Mouse (Mus musculus): Measurements from ENCODE around the gene 4931414P19Rik. TPM values are rescaled to one million over a fixed set of nuclear protein-coding genes. Genes with fewer than 3 reads are reported as not detected.
A peak's percentile ranks its signal among the peaks of the same experiment; 100 is the strongest.

The 4931414P19Rik gene
- polyA plus RNA-seq, 1 experiment from 2014 or later: 7.1 TPM

DNA sequence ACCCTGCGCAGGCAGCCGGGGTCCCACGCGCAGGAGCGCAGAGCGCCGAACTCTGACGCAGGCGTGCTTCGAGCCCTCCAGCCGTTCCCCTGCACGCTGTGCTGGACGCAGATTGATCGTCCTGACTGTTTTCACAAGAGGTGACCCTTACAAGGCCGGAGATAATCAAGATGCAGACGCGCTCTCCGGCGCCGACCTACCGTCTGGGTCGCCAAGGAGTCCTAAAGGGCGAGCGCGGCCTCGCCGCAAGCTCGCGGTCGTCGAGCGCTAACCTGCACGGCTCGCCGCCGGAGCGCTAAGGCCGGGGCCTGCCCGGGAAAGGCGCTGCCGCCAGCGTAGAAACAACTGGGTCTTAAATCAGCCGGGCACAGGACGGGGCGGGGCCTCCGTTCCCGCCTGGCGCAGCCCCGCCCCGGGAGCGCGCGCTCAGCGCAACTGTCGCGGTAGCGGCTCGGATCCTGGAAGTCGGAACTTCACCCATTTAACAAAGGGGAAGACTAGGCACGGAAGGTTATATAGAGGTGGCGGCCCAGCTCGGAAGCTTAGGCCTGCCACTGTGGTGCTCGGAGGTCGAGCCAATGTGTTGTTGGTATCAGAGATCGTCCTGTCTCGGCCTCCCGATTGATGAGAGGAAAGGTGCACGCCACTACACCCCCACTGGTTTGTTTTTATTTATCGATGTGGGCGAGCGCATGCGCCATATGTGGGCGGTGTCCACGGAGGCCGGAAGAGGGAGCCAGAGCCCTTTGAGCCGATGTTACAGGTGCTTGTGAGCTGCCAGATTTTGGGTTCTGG is 51.6 kb downstream of the 4931414P19Rik start, which contains the start of gene Haus4:
Gene Haus4 (minus strand): TSS at position 642 of the 795 bp plus-strand sequence.
- Histone ChIP-seq H3K9me3 (ENCODE audit: control insufficient read depth, low read length) (no peaks in the 10 kb centered on the region), H3K9ac (ENCODE audit: low read length) (peak within 1 kb of the TSS; percentile 88), H3K4me1 (ENCODE audit: control insufficient read depth in 2 of 2, insufficient read depth in 2 of 2, low read length in 2 of 2) (peaks cover 2 to 5% of the 10 kb centered on the region in 2 experiments; a peak in 3 of 4 replicates), H3K27me3 (ENCODE audit: control insufficient read depth, insufficient read depth, low read length) (no peaks in the 10 kb centered on the region), H3K4me2 (ENCODE audit: low read length) (peak within 1 kb of the TSS; percentile 96), H3K4me3 (ENCODE audit: control insufficient read depth in 1 of 2, insufficient read depth in 1 of 2, low read depth in 1 of 2, low read length in 2 of 2) (peak within 1 kb of the TSS; percentile 65 to 87), H3K36me3 (ENCODE audit: control insufficient read depth, insufficient read depth, low read length) (peaks cover 29% of the 10 kb centered on the region), H3K27ac (replicated peaks in 1 of 2; ENCODE audit: control insufficient read depth in 1 of 2, insufficient read depth in 1 of 2, low read depth in 2 of 2, low read length in 2 of 2) (peak within 1 kb of the TSS; percentile 95 to 97)
- under 1% methylated on average over 76 of the region's 76 CpGs for WGBS
- ATAC-seq (ENCODE audit: insufficient number of reproducible peaks, insufficient read depth, low FRiP score, low read depth): peak; percentile 92

GRCm38 (mm10) chr14:54553454-54553974 is 52.3 kb downstream of the 4931414P19Rik start:
- no peak for ATAC-seq (ENCODE audit: insufficient number of reproducible peaks, insufficient read depth, low FRiP score, low read depth)
- Histone ChIP-seq H3K9me3 (ENCODE audit: control insufficient read depth, low read length) (no peaks in the 10 kb centered on the region), H3K4me1 (ENCODE audit: control insufficient read depth in 2 of 2, insufficient read depth in 2 of 2, low read length in 2 of 2) (peaks cover 2 to 5% of the 10 kb centered on the region in 2 experiments; a peak in 3 of 4 replicates), H3K27ac (replicated peaks in 1 of 2; ENCODE audit: control insufficient read depth in 1 of 2, insufficient read depth in 1 of 2, low read depth in 2 of 2, low read length in 2 of 2) (peak overlapping the region; percentile 95 to 97), H3K4me2 (ENCODE audit: low read length) (peak overlapping the region; percentile 96), H3K27me3 (ENCODE audit: control insufficient read depth, insufficient read depth, low read length) (no peaks in the 10 kb centered on the region), H3K36me3 (ENCODE audit: control insufficient read depth, insufficient read depth, low read length) (peaks cover 36% of the 10 kb centered on the region), H3K4me3 (ENCODE audit: control insufficient read depth in 1 of 2, insufficient read depth in 1 of 2, low read depth in 1 of 2, low read length in 2 of 2) (peak overlapping the region; percentile 65 to 87), H3K9ac (ENCODE audit: low read length) (peak overlapping the region; percentile 88)
- 7% methylated on average over 21 of the region's 21 CpGs for WGBS

DNA sequence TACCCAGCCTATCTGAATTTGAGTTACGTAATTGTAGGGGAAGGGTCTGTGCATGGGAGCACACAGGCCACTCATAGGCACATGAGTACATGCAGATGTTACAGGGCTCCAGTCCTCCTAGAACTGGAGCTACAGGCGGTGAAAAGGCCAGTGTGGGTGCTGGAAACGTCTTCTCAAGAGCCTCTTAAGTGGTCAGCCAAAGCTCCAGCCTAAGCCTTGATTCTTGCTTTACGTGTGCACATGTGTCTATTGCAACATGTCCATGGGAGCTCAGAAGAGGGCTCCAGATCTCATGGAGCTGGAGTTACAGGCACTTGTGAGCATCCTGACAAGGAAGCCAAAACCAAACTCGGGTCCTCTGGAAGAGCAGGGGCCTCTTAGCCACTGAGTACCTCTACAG is 61.1 kb downstream of the 4931414P19Rik start:
- no peaks in the 10 kb centered on the region for H3K9me3 ChIP-seq (ENCODE audit: control insufficient read depth, low read length)
- H3K27me3 ChIP-seq (ENCODE audit: control insufficient read depth, insufficient read depth, low read length): no peaks in the 10 kb centered on the region
- H3K4me2 ChIP-seq (ENCODE audit: low read length): no peak overlapping the region
- no peak for ATAC-seq (ENCODE audit: insufficient number of reproducible peaks, insufficient read depth, low FRiP score, low read depth)
- peaks cover 86% of the 10 kb centered on the region for H3K36me3 ChIP-seq (ENCODE audit: control insufficient read depth, insufficient read depth, low read length)
- WGBS: 72% methylated on average over 5 of the region's 5 CpGs
- no peak overlapping the region for H3K4me3 ChIP-seq (ENCODE audit: control insufficient read depth in 1 of 2, insufficient read depth in 1 of 2, low read depth in 1 of 2, low read length in 2 of 2)
- no peak overlapping the region for H3K9ac ChIP-seq (ENCODE audit: low read length)
- H3K4me1 ChIP-seq (ENCODE audit: control insufficient read depth in 2 of 2, insufficient read depth in 2 of 2, low read length in 2 of 2): peaks cover 0 to 2% of the 10 kb centered on the region in 2 experiments; a peak in 2 of 4 replicates
- H3K27ac ChIP-seq (replicated peaks in 1 of 2; ENCODE audit: control insufficient read depth in 1 of 2, insufficient read depth in 1 of 2, low read depth in 2 of 2, low read length in 2 of 2): no peak overlapping the region

DNA sequence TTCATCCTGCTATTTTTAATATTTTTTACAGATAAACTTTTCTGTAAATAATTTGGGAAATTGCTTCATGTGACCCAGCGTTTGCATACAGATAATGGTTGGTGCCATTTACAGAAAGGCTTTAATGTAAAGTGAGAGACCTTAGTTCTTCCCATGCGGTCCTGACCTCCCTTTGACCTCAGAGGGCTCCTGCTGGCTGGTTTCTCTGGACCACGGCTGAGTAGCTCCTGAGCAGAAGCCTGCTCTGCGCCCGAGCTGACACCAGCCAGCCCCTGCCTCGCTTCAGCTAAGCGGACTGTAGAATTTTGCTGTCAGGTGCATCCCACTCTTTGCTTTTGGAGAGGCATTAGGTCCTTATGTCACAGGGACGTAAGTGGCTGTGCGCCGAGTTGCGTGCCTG is 65.0 kb downstream of the 4931414P19Rik start:
- ATAC-seq (ENCODE audit: insufficient number of reproducible peaks, insufficient read depth, low FRiP score, low read depth): no peak
- Histone ChIP-seq H3K27ac (replicated peaks in 1 of 2; ENCODE audit: control insufficient read depth in 1 of 2, insufficient read depth in 1 of 2, low read depth in 2 of 2, low read length in 2 of 2) (no peak overlapping the region), H3K4me2 (ENCODE audit: low read length) (no peak overlapping the region), H3K4me1 (ENCODE audit: control insufficient read depth in 2 of 2, insufficient read depth in 2 of 2, low read length in 2 of 2) (peaks cover 0 to 2% of the 10 kb centered on the region in 2 experiments; a peak in 2 of 4 replicates), H3K9me3 (ENCODE audit: control insufficient read depth, low read length) (no peaks in the 10 kb centered on the region), H3K27me3 (ENCODE audit: control insufficient read depth, insufficient read depth, low read length) (no peaks in the 10 kb centered on the region), H3K36me3 (ENCODE audit: control insufficient read depth, insufficient read depth, low read length) (peaks cover 48% of the 10 kb centered on the region), H3K4me3 (ENCODE audit: control insufficient read depth in 1 of 2, insufficient read depth in 1 of 2, low read depth in 1 of 2, low read length in 2 of 2) (no peak overlapping the region), H3K9ac (ENCODE audit: low read length) (no peak overlapping the region)
- 54% methylated on average over 11 of the region's 11 CpGs for WGBS

DNA sequence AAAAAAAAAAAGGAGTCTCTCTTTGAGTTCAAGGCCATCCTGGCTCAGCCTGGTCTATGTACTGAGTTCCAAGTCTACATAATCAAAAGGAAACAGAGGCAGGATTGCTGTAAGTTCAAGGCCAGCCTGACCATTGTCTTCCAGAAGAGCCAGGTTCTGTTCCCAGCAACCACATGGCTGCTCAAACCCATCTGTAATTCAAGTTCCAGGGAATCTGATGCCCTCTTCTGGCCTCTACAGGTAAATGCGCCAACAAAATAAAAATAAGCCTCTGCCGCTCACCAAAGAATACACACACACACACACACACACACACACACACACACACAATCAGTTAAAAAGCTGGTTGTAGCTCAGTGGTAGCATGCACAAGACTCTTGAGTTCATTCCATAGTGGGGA is 67.2 kb downstream of the 4931414P19Rik start:
- Histone ChIP-seq H3K4me1 (ENCODE audit: control insufficient read depth in 2 of 2, insufficient read depth in 2 of 2, low read length in 2 of 2) (peaks cover 0 to 2% of the 10 kb centered on the region in 2 experiments; a peak in 2 of 4 replicates), H3K27me3 (ENCODE audit: control insufficient read depth, insufficient read depth, low read length) (no peaks in the 10 kb centered on the region), H3K4me3 (ENCODE audit: control insufficient read depth in 1 of 2, insufficient read depth in 1 of 2, low read depth in 1 of 2, low read length in 2 of 2) (no peak overlapping the region), H3K27ac (replicated peaks in 1 of 2; ENCODE audit: control insufficient read depth in 1 of 2, insufficient read depth in 1 of 2, low read depth in 2 of 2, low read length in 2 of 2) (no peak overlapping the region), H3K36me3 (ENCODE audit: control insufficient read depth, insufficient read depth, low read length) (peaks cover 26% of the 10 kb centered on the region), H3K9me3 (ENCODE audit: control insufficient read depth, low read length) (no peaks in the 10 kb centered on the region), H3K4me2 (ENCODE audit: low read length) (no peak overlapping the region), H3K9ac (ENCODE audit: low read length) (no peak overlapping the region)
- WGBS: 87% methylated on average over 2 of the region's 2 CpGs
- ATAC-seq (ENCODE audit: insufficient number of reproducible peaks, insufficient read depth, low FRiP score, low read depth): no peak

MicroRNAs within 50 kb of the gene (microRNA counts, 519-probe panel; counts per million panel counts)
- 322 counts per million, percentile 70 among the panel's probes with 10 or more counts for microRNA mmu-miR-686

Small RNA genes lying within 50 kb of the gene (microRNA-seq; reads per million reads assigned to microRNA genes)
- gene Mir686 (not detected), gene Mir6948 (not detected)

Other genes starting within 250 kb of the 4931414P19Rik start
- gene Oxa1l, start 245.2 kb downstream of the 4931414P19Rik start, polyA plus RNA-seq (2014; fragmentation: Nextera tagmentation; extraction: Ambion mirVana): 73.4 and 82.3 TPM in 2 replicates
- gene Slc7a7, start 188.2 kb downstream of the 4931414P19Rik start, polyA plus RNA-seq (2014; fragmentation: Nextera tagmentation; extraction: Ambion mirVana): 10.0 and 10.9 TPM in 2 replicates
- gene Mrpl52, start 179.1 kb downstream of the 4931414P19Rik start, polyA plus RNA-seq (2014; fragmentation: Nextera tagmentation; extraction: Ambion mirVana): 266 and 307 TPM in 2 replicates
- gene Mmp14, start 174.4 kb downstream of the 4931414P19Rik start, polyA plus RNA-seq (2014; fragmentation: Nextera tagmentation; extraction: Ambion mirVana): 100 and 115 TPM in 2 replicates
- gene Lrp10, start 141.9 kb downstream of the 4931414P19Rik start, polyA plus RNA-seq (2014; fragmentation: Nextera tagmentation; extraction: Ambion mirVana): 40.6 and 47.8 TPM in 2 replicates
- gene Rem2, start 129.9 kb downstream of the 4931414P19Rik start, polyA plus RNA-seq (2014; fragmentation: Nextera tagmentation; extraction: Ambion mirVana): 1.4 TPM in 2 replicates
- 55.9 and 56.0 TPM in 2 replicates for gene Prmt5, start 88.5 kb downstream of the 4931414P19Rik start, polyA plus RNA-seq (2014; fragmentation: Nextera tagmentation; extraction: Ambion mirVana)
- 36.1 and 36.3 TPM in 2 replicates for gene Haus4, start 51.4 kb downstream of the 4931414P19Rik start, polyA plus RNA-seq (2014; fragmentation: Nextera tagmentation; extraction: Ambion mirVana)
- 22.4 and 25.4 TPM in 2 replicates for gene Ajuba, start 28.4 kb downstream of the 4931414P19Rik start, polyA plus RNA-seq (2014; fragmentation: Nextera tagmentation; extraction: Ambion mirVana)
- 336 and 345 TPM in 2 replicates for gene Psmb5, start 12.0 kb upstream of the 4931414P19Rik start, polyA plus RNA-seq (2014; fragmentation: Nextera tagmentation; extraction: Ambion mirVana)
- not detected in 2 replicates for gene Psmb11, start 15.4 kb upstream of the 4931414P19Rik start, polyA plus RNA-seq (2014; fragmentation: Nextera tagmentation; extraction: Ambion mirVana)
- not detected in 2 replicates for gene Gm17606, start 35.0 kb upstream of the 4931414P19Rik start, polyA plus RNA-seq (2014; fragmentation: Nextera tagmentation; extraction: Ambion mirVana)
- gene Cdh24, start 35.4 kb upstream of the 4931414P19Rik start, polyA plus RNA-seq (2014; fragmentation: Nextera tagmentation; extraction: Ambion mirVana): 1.3 and 2.0 TPM in 2 replicates
- gene 1700123O20Rik, start 80.2 kb upstream of the 4931414P19Rik start, polyA plus RNA-seq (2014; fragmentation: Nextera tagmentation; extraction: Ambion mirVana): 47.3 and 49.8 TPM in 2 replicates
- 69.1 and 81.1 TPM in 2 replicates for gene Acin1, start 80.9 kb upstream of the 4931414P19Rik start, polyA plus RNA-seq (2014; fragmentation: Nextera tagmentation; extraction: Ambion mirVana)
- gene Gm29776, start 92.8 kb upstream of the 4931414P19Rik start, polyA plus RNA-seq (2014; fragmentation: Nextera tagmentation; extraction: Ambion mirVana): 0.30 and 0.35 TPM in 2 replicates
- not detected in 2 replicates for gene Cebpe, start 106.2 kb upstream of the 4931414P19Rik start, polyA plus RNA-seq (2014; fragmentation: Nextera tagmentation; extraction: Ambion mirVana)
- 5.0 and 5.1 TPM in 2 replicates for gene Slc7a8, start 176.0 kb upstream of the 4931414P19Rik start, polyA plus RNA-seq (2014; fragmentation: Nextera tagmentation; extraction: Ambion mirVana)
- gene Rnf212b, start 208.1 kb upstream of the 4931414P19Rik start, polyA plus RNA-seq (2014; fragmentation: Nextera tagmentation; extraction: Ambion mirVana): not detected in 2 replicates